Mouse (Mus musculus): ENCODE measurements around the gene Polr2e.

Polr2e gene

DNA sequence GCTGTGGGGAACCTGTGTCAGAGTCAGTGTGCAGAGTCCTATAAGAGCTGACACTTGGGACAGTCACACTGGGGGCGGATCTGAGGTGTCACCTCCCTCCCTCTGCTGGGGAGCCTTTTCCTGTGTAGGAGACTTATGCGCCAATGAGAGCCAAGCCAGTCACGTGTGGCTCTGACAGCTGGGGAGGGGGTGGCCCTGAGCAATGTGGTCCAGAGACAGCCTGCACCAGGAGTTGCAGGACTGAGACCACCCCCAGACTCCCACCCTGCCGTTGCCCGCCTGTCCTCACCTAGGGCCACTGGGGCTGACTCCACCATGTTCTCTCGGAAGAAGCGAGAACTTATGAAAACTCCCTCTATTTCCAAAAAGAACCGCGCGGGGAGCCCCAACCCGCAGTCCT, 23.1 kb downstream of the Polr2e start, which contains the start of gene Arhgap45:
Arhgap45 (plus strand) TSS at position 143 of the 400 bp plus-strand sequence.
- no peak for DNase-seq

DNA sequence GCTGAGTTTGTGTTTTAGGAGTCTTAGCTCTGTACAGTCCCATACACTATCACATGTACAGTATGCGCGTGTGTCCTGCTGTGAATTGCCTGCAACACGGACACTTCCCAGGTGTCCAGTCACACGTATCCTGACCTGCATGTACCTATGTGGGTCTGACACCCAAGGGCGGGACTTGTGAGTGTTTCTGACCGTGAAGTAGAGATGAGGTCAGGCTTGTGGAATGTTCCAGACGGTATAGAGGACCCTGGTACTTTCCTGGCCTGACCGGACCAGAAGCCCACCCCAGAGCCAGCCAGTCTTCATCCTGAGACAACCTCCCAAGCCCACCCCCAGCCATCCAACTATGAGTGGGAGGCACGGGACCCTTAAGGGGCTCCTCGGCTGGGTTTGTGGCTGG, 24.0 kb downstream of the Polr2e start:
- DNase-seq: no peak

DNA sequence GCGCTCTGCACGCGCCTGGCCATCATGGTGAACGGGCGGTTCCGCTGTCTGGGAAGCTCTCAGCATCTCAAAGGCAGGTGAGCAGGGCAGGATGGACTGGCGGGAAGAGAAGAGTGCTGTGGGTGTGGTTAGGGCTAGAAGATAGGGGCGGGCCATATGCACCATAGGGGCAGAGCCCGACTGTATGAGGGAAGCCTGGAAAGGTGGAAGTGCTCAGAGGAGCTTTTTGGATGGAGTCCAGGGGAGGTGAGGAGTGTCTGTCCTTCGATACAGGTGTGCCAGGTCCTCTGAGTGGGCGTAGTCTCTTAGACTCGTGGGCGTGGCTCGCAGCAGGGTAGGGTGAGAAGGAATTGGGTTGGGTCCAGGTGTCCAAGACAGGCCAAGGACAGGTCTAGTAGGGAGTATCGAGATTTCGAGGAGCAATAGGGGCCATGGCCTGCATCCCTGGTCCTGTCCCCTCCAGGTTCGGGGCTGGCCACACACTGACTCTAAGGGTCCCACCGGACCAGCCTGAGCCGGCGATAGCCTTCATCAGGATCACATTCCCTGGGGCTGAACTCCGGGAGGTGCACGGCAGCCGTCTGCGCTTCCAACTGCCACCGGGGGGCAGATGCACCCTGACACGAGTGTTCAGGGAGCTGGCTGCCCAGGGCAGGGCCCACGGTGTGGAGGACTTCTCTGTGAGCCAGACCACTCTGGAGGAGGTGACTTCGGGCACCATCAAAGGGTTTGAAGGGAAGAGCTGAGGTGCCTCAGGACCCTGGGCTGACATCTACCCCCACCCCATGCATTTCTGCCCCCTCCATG, 24.9 kb downstream of the Polr2e start:
- peak in 1 of 2 experiments; percentile 47 for DNase-seq

DNA sequence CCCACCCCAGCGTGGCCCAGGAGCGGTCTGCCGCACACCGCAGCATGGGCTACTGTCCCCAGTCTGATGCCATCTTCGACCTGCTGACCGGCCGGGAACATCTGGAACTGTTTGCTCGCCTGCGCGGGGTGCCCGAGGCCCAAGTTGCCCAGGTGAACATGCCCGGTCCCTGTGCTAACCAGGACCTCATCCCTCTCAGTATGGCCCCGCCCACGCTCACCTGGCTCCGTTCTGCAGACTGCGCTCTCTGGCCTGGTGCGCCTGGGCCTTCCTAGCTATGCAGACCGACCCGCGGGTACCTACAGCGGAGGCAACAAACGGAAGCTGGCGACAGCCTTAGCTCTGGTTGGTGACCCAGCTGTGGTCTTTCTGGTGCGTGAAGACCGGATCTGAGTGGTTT, 26.0 kb downstream of the Polr2e start:
- no peak for DNase-seq

DNA sequence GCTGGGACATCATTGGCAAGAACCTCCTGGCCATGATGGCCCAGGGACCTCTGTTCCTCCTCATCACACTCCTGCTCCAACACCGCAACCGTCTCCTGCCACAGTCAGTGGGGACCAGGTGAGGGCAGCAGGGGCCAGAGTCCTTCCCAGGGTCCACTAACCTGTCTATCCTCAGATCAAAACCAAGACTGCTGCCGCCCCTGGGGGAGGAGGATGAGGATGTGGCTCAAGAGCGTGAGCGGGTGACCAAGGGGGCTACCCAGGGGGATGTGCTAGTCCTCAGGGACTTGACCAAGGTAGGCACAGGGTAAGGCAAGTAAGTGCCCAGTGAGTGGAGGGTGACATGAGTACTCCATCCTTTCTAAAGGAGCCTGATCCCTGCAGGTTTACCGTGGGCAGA, 27.9 kb downstream of the Polr2e start:
- DNase-seq: no peak

DNA sequence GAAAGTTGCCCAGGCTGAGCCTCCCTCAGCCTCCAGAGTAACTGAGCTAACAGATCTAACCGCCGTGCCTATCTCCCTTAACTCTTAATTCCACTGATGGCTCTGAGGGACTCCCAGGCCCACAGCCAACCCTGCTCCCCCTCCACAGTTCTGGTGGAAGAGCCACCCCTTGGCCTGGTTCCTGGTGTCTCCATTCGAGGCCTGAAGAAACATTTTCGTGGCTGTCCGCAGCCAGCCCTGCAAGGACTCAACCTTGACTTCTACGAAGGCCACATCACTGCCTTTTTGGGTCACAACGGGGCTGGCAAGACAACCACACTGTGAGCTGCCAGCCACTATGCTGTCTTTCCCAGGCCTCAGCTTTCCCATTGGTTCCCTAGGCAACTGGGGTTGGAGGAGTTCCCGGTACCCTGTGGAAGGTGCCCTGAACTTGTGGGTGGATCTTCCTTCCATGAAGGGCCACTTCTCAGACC, 35.3 kb downstream of the Polr2e start:
- no peak for DNase-seq

DNA sequence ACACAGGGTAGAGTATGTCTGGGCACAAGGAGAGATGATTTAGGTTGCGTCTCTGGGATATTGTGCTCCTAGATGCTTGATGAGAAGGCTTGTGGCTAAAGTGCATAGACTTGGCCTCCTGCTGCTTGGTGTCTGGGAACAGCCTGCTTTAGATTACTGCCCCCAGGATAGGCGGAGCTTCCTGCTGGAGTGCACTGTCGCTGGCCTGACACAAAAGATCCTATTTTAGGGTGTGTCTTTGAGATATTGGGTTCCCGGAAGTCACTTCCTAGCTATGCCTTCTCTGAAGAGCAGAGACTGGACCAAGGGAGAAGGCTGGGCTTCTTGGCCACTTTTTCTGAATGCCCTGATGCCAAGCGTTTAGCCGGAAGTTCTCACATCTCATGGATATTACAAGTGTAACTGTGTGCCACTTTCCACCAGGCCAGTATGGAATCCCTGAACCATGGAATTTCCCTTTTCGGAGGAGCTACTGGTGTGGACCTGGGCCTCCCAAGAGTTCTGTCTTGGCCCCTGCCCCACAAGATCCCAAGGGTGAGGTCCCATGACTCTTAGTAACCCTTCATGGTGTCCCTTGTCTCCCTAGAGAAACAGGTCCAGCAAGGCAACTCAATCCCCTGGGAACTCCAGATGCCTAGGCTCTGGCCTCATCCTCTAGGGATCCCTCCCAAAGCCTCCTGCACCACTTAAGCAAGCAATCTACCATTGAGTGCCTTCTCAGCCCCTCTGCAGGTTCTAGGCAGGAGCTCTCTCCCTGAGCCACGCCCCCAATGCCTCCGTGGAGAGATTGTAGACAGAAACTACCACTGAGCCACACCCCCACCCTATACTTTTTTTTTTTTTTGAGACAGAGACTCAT, 36.0 kb downstream of the Polr2e start:
- peak in 1 of 2 experiments; percentile 65 for DNase-seq

DNA sequence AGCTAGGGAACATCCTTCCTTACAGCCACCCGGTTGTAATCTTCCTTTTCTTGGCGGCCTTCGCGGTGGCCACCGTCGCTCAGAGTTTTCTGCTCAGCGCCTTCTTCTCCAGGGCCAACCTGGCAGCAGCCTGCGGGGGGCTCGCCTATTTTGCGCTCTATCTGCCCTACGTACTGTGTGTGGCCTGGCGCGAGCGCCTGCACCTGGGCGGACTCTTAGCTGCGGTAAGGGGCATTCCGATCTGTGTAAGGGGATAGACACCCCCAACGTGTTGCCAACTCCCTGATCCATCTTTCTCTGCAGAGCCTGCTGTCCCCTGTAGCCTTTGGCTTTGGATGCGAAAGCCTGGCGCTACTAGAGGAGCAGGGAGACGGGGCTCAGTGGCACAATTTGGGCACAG, 36.8 kb downstream of the Polr2e start:
- DNase-seq: no peak

DNA sequence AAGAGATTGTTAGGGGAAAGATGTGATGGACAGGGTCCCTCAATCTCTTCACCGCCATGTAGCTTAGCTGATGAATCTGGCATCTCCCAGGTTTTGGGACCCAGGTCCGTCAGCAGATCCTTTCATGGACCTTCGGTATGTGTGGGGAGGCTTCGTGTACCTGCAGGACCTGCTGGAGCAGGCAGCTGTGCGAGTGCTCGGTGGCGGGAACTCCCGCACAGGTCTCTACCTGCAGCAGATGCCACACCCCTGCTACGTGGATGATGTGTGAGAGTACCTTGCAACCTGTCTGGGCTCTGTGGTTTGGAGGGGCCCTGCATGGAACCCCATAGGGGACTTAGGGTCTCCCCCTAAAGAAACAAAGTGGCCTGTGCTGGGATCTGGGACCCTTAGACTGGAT, 37.6 kb downstream of the Polr2e start:
- no peak for DNase-seq

DNA sequence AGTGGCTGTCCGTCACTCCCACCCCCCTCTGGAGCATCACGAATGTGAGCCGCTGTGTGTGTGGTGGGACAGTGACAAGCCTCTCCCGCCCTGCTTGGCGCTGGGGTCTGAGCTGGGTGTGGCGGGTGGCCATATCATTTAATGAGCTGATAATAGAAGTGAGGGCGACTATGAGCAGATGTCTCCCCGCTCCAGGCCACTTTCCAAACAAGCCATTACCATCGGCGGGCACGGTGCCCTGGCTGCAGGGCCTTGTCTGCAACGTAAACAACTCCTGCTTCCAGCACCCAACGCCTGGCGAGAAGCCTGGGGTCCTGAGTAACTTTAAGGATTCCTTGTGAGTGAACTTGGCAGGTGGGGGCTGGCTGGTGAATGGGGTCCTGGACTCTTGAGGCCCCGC, 41.8 kb downstream of the Polr2e start:
- DNase-seq: no peak

DNA sequence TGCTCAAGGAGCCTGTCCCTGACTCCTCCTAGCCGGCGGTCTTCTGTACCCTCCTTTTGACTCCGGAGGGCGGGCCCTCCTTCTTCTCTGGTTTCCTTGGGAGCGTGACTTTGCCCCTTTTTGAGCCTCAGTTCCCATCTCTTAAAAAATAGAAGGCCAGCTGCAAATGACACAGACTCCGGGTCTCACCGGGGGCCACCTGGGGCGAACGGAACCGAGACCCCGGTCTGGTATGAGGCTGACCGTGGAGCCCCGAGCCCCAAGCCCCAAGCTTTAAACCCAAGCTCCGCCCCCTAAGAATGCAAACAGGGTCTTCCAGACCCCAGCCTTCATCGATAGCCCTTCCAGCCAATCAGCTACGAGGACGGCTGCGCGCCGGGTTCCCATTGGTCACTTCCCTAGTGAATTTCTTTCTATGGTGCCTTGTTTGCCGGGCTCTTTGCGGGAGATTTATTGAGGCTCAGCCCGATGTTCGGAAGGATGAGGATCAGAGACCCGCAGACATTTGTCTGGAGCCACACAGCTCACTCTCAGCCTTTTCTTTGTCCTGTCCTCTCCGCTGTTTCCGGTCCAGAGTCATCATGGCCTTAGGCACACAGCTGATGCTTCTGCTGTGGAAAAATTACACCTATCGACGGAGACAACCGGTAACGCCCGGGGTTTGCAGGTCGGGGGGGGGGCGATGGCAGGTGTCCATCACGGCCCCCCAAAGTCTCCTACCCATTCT, 42.4 kb downstream of the Polr2e start:
- peak in 1 of 2 experiments; percentile 75 for DNase-seq

DNA sequence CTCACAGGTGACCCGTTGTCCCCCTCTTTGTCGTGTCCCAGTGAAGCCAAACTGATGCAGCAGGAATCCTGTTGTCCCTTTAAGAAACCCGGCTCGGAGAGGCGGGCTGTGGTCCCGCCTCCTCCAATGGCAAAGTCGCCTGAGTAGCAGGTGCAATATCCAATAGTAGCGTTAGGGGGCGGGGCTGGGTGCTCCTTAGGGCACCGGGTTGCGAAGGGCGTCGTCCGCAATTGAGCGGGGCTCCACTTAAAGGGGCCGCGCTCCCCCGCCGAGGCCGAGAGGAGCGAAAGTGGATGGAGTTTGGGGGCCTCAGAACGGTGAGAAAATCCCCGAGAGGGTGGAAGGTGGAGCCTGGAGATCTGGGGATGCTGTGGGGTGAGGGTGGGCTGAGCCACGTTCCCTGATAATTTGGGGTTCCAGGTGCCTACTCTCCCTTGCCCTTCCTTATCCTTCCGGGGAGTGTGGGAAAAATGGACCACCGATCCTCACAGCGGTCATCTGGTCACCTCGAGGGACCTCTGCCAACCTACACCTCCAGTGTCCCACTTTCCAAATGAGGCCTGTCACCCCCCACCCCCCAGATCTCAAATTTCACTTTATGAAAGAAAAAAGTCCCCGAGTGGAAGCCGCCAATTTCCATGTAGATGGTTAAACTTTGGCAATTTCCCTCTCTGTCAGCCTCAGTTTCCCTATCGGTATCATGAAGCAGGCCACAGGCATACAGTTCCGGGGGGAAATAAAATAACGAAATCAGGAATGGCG, 43.1 kb downstream of the Polr2e start, which contains the start of gene Abca7:
Abca7 (plus strand) TSS at position 223 of the 762 bp plus-strand sequence.
- DNase-seq: peak; percentile 97 to 99

DNA sequence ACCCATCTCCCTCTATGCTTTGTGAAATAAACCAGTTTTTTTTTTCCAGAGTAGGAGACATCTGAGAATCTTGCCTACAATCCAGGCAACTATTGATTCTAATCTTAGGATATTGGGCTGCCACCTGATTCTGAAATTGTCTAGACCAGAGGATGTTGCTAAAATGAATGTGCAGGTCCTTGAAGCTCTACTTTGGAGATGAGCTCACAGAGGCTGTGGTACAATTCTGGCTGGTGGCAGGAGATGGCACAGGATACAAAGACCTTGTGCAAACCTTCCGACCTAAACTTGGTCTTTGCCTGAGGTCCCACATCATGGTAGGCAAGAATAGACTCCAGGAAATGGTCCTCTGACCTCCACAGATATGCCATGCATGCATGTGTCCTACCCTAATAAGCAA, 44.0 kb downstream of the Polr2e start:
- DNase-seq: no peak

DNA sequence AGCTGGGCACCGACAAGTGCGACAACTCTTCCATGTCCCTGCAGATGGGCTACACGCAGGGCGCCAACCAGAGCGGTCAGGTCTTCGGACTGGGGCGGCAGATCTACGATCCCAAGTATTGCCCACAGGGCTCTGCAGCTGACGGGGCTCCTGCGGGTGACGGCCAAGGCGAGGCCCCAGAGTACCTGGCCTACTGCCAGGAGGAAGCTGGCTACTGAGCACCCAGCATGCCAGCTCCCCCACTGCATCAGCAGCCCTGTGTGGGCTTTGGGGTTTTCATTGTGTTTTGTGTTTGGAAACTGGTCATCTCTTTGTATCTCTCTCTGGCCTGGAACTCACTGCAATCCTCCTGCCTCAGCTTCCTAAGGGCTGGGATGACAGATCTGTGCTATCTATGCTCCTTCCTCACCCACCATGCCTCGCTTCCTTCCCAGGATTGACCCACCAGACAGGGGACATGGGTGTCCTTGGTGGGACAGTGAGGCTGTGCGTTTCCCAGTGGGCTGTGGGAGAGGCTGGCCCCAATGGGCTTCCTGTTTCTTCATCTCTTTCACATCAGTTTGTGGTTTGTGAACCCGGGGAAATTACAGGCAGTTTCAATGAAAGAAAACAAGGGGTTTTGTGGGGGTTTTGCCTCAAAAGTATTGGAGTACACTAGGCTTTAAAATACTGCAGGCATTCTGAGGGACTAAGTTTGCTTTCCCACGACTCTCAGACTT, 45.0 kb downstream of the Polr2e start:
- DNase-seq: peak in 1 of 2 experiments; percentile 71

DNA sequence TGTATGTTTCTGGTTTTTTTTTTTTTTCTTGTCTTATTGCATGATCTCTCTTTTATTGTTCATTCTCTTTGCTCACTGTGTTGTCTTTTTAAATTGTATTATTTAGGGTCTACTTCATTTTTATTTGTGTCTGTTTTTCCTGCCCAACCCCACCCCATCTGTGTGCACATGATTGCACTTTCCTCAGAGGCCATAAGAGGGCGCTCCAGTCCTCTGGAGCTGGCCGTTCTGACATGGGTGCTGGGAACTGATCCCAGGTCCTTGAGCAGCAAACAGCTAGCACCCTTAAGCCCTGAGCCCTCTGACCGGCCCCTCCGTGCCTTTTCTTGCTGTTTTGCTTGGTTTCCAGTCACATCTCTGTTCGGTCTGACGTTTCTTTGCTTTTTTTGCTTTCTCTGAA, 48.0 kb downstream of the Polr2e start:
- DNase-seq: no peak

DNA sequence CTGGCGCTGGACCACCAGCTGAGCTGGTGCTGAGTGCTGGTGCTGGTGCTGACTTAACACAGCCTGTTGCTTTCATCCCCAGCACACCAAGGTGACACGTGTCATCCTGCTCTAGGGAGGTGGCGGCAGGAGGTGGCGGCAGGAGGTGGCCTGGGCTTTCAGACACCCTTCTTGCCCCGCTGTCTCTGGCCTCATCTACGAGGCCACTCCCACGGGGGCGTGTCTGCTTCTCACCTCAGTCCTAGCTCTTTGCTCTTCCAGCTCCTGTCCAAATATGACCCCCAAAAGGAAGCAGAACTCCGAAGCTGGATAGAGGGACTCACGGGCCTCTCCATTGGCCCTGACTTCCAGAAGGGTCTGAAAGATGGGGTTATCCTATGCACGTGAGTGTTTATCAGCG, 48.5 kb downstream of the Polr2e start:
- DNase-seq: no peak

DNA sequence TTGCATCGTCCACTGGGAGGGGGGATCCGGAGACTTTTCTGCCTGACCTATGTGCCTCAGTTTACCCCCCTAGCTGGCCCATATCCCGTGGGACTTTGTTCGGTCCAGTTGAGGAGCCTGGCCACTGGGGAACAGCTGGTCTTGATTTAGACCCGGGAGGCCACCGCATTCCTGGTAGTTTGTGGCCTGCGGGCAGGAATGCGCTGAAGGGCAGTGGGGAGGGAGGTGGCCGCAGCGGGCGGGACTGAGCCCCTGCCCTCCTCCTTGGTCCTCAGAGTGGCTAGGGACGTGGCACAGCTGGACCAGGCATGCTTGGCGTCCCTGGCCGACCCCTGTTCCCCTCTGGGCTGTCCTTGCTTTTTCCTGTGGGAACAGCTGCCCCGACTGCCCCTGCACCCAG, 49.7 kb downstream of the Polr2e start:
- peak in 1 of 2 experiments; percentile 42 for DNase-seq

DNA sequence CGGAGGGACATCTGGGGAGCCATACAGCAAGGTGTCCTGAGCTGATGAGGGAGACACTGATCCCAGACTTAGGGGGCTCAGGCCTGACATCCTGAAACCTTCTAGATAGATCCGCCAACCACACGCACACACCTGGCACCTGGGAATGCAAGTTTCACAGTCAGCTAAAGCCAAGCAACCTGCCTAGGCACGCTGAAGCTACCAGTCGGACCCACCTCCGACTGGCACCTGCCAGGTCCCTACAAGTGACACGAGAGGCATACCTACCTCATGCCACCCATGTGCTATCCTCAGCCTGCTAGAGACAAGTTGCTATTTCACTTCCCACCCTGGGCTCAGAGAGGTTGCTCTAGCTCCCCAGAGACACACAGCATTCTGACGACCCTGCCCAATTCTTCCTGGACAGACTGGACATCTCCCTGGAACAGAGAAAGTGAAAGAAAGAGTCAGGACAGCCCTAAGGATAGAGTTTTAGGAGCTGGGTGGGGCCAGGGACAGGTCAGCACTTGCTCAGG, 50.3 kb downstream of the Polr2e start:
- DNase-seq: no peak

DNA sequence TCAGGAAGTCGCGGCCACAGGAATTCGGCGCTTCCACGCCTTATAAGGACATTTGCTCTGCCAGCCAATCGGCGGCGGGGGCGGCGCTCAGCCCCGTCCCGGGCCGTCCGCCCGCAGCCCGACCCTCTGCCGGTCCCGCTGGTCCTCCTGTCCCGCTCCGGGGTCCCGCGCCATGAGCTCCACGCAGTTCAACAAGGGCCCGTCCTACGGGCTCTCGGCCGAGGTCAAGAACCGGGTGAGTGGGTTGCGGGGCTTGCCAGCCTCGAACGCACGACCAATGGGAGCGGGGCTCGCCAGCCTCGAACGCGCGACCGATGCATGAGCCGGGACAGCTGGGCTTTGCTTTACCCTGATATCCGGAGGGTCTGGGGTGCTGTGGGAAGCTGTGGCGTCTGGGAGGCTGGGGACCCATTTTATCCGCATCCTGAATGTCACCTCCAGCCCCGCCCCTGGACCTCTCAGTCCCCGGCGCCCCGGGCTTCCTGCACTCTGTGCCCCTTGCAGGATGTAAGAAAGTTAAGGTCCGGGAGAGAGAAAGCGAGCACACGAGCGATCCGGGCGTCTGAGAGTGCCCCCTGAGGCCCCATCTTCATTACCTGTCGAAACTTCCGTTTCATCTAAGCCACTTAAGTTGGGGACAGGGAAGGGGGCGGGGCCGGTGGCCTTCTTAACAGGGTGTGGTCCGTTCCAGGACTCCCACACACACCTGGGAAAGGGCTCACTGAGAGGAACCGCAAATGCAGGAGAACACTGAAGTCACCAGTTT, 50.9 kb downstream of the Polr2e start, which contains the start of gene Cnn2:
Cnn2 (plus strand) TSS at position 79 of the 766 bp plus-strand sequence.
- DNase-seq: peak; percentile 60 to 77

DNA sequence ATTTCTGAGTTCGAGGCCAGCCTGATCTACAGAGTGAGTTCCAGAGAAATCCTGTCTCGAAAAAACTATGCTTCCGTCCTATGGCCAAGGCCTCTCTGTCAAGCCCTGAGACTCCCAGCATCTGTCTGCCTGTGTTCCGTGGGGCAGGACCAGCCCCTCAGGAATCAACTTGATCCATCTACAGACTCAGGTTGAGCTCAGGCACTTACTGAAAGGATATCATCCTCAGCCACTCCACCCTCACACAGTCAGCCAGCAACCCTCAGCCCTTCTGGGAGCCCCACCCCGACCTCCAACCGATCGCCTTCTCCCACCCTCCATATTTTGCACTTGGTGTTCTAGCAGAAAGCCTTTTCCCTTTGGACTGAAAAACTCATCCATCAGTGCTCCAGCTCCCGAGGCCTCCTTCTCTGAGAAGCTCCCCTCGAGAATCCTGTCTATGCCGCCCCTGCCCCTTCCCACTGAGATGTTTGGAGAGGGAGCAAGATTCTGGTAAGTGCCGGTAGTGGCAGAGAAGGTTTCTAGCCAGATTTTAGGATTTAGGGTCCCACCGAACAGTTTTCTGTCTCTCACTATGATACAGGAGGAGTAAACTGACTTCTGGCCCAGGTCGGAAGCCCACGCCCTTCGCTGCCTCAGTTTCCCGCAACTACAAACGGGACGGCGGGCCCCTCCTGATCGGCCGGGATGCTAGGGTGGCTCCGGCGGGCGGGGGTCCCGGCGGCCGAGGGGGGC, 51.7 kb downstream of the Polr2e start:
- no peak for DNase-seq
